Mouse (Mus musculus): Measurements from ENCODE around the gene Stk35. TPM values are rescaled to one million over a fixed set of nuclear protein-coding genes. Genes with fewer than 3 reads are reported as not detected.

Stk35 gene
- 8.3 and 11.2 TPM in 2 replicates for total RNA-seq (2017)

GRCm38 (mm10) chr2:129800271-129800903, at the start of gene Stk35:
TSS of gene Stk35 (plus strand) at chr2:129800517.
- peak; percentile 59 for ATAC-seq (ENCODE audit: extremely low read depth, insufficient number of reproducible peaks, low FRiP score, poor library complexity, severe bottlenecking)

- no peak for ATAC-seq (ENCODE audit: extremely low read depth, insufficient number of reproducible peaks, low FRiP score, poor library complexity, severe bottlenecking)
These were observed 18.3 kb upstream of the Stk35 start for GRCm38 (mm10) chr2:129782046-129782445.

- ATAC-seq (ENCODE audit: extremely low read depth, insufficient number of reproducible peaks, low FRiP score, poor library complexity, severe bottlenecking) = no peak
These were observed 3.8 kb upstream of the Stk35 start for GRCm38 (mm10) chr2:129796501-129796900.

GRCm38 (mm10) chr2:129797709-129798108, 2.6 kb upstream of the Stk35 start:
- ATAC-seq (ENCODE audit: extremely low read depth, insufficient number of reproducible peaks, low FRiP score, poor library complexity, severe bottlenecking) = no peak

GRCm38 (mm10) chr2:129798410-129798809, 1.9 kb upstream of the Stk35 start:
- no peak for ATAC-seq (ENCODE audit: extremely low read depth, insufficient number of reproducible peaks, low FRiP score, poor library complexity, severe bottlenecking)

GRCm38 (mm10) chr2:129800904-129801230, 550 bp downstream of the Stk35 start:
- no peak for ATAC-seq (ENCODE audit: extremely low read depth, insufficient number of reproducible peaks, low FRiP score, poor library complexity, severe bottlenecking)

- ATAC-seq (ENCODE audit: extremely low read depth, insufficient number of reproducible peaks, low FRiP score, poor library complexity, severe bottlenecking) = peak; percentile 55; the same call in 1 of the 2 replicates
These were observed 1.1 kb downstream of the Stk35 start for GRCm38 (mm10) chr2:129801231-129802029.

GRCm38 (mm10) chr2:129805486-129805885, 5.2 kb downstream of the Stk35 start:
- no peak for ATAC-seq (ENCODE audit: extremely low read depth, insufficient number of reproducible peaks, low FRiP score, poor library complexity, severe bottlenecking)

- no peak for ATAC-seq (ENCODE audit: extremely low read depth, insufficient number of reproducible peaks, low FRiP score, poor library complexity, severe bottlenecking)
These were observed 6.2 kb downstream of the Stk35 start for GRCm38 (mm10) chr2:129806486-129806885.

- ATAC-seq (ENCODE audit: extremely low read depth, insufficient number of reproducible peaks, low FRiP score, poor library complexity, severe bottlenecking) = no peak
These were observed 10.2 kb downstream of the Stk35 start for GRCm38 (mm10) chr2:129810563-129810962.

- no peak for ATAC-seq (ENCODE audit: extremely low read depth, insufficient number of reproducible peaks, low FRiP score, poor library complexity, severe bottlenecking)
These were observed 13.7 kb downstream of the Stk35 start for GRCm38 (mm10) chr2:129814033-129814432.

GRCm38 (mm10) chr2:129815076-129815475, 14.8 kb downstream of the Stk35 start:
- ATAC-seq (ENCODE audit: extremely low read depth, insufficient number of reproducible peaks, low FRiP score, poor library complexity, severe bottlenecking) = no peak

- no peak for ATAC-seq (ENCODE audit: extremely low read depth, insufficient number of reproducible peaks, low FRiP score, poor library complexity, severe bottlenecking)
These were observed 17.4 kb downstream of the Stk35 start for GRCm38 (mm10) chr2:129817603-129818257.

- ATAC-seq (ENCODE audit: extremely low read depth, insufficient number of reproducible peaks, low FRiP score, poor library complexity, severe bottlenecking) = no peak
These were observed 18.6 kb downstream of the Stk35 start for GRCm38 (mm10) chr2:129818868-129819267.

GRCm38 (mm10) chr2:129819531-129819930, 19.2 kb downstream of the Stk35 start:
- no peak for ATAC-seq (ENCODE audit: extremely low read depth, insufficient number of reproducible peaks, low FRiP score, poor library complexity, severe bottlenecking)

- ATAC-seq (ENCODE audit: extremely low read depth, insufficient number of reproducible peaks, low FRiP score, poor library complexity, severe bottlenecking) = no peak
These were observed 19.6 kb downstream of the Stk35 start for GRCm38 (mm10) chr2:129819951-129820350.

GRCm38 (mm10) chr2:129821021-129821420, 20.7 kb downstream of the Stk35 start:
- ATAC-seq (ENCODE audit: extremely low read depth, insufficient number of reproducible peaks, low FRiP score, poor library complexity, severe bottlenecking) = no peak

GRCm38 (mm10) chr2:129821568-129821967, 21.3 kb downstream of the Stk35 start:
- ATAC-seq (ENCODE audit: extremely low read depth, insufficient number of reproducible peaks, low FRiP score, poor library complexity, severe bottlenecking) = no peak

GRCm38 (mm10) chr2:129823310-129823709, 23.0 kb downstream of the Stk35 start:
- no peak for ATAC-seq (ENCODE audit: extremely low read depth, insufficient number of reproducible peaks, low FRiP score, poor library complexity, severe bottlenecking)

GRCm38 (mm10) chr2:129824254-129824653, 23.9 kb downstream of the Stk35 start:
- ATAC-seq (ENCODE audit: extremely low read depth, insufficient number of reproducible peaks, low FRiP score, poor library complexity, severe bottlenecking) = no peak

All from neutrophil, adult 5-6 weeks (primary cell).